Mouse (Mus musculus) lung, embryonic 15.5 days (tissue): ENCODE results near the gene Taf3. TPM values are rescaled to one million over a fixed set of nuclear protein-coding genes. Genes with fewer than 3 reads are reported as not detected.

ENCODE experiments used
- ATAC-seq: fragments of 200-750 bp; cut with Nextera tagmentation; 2 replicates; pipeline ENCODE4 v1.8.0; 2017; ENCODE audit warnings: moderate number of reproducible peaks, borderline replicate concordance; ENCODE audit not compliant: low FRiP score, low TSS enrichment; ENCODE audit errors: extremely low read depth
- H3K27ac ChIP-seq: fragments of 300-500 bp; sonication (generic); 2 replicates; pipeline ENCODE4 v1.5.1; 2015; ENCODE audit warnings: moderate library complexity, mild to moderate bottlenecking, inconsistent platforms
- H3K27me3 ChIP-seq: fragments of 300-500 bp; sonication (generic); 2 replicates; pipeline ENCODE4 v1.6.1; 2015; ENCODE audit warnings: inconsistent platforms
- H3K36me3 ChIP-seq: fragments of 300-500 bp; sonication (generic); 2 replicates; pipeline ENCODE4 v1.6.1; 2015; ENCODE audit warnings: inconsistent platforms
- H3K4me1 ChIP-seq: fragments of 300-500 bp; sonication (generic); 2 replicates; pipeline ENCODE4 v1.6.1; 2015; ENCODE audit warnings: inconsistent platforms
- H3K4me2 ChIP-seq: fragments of 300-500 bp; sonication (generic); 2 replicates; pipeline ENCODE4 v1.6.1; 2015; ENCODE audit warnings: inconsistent platforms, mild to moderate bottlenecking, moderate library complexity
- H3K4me3 ChIP-seq: fragments of 300-500 bp; sonication (generic); 2 replicates; pipeline ENCODE4 v1.5.1; 2015; ENCODE audit warnings: mild to moderate bottlenecking, inconsistent platforms
- H3K9ac ChIP-seq: fragments of 300-500 bp; sonication (generic); 2 replicates; pipeline ENCODE4 v1.6.1; 2015; ENCODE audit warnings: inconsistent platforms
- H3K9me3 ChIP-seq: fragments of 300-500 bp; sonication (generic); 2 replicates; pipeline ENCODE4 v1.6.1; 2016; ENCODE audit warnings: inconsistent platforms
- WGBS: fragments of 180-500 bp; shearing (Covaris S2); methylation state at CpG from one replicate; pipeline ENCODE4 v1.1.7; 2015; 5-methylcytosine and 5-hydroxymethylcytosine counted together
- polyA plus RNA-seq: library from polyadenylated mRNA; unstranded; fragments of >200 nt; fragmentation: Nextera tagmentation; extraction: Ambion mirVana; gene quantifications from 2 replicates; pipeline ENCODE4 v1.2.1, GENCODE M21; 2015

The Taf3 gene
- polyA plus RNA-seq, 1 experiment from 2014 or later: 12.9 TPM

- Histone ChIP-seq H3K4me2 (no peak overlapping the region), H3K36me3 (no peaks in the 10 kb centered on the region), H3K27me3 (no peaks in the 10 kb centered on the region), H3K4me1 (peaks cover under 1% of the 10 kb centered on the region; the same call in 1 of the 2 replicates), H3K9ac (no peak overlapping the region), H3K9me3 (no peaks in the 10 kb centered on the region), H3K4me3 (no peak overlapping the region), H3K27ac (no peak overlapping the region)
- no peak for ATAC-seq
- 62% methylated on average over 4 of the region's 4 CpGs for WGBS
These were observed 39.8 kb downstream of the Taf3 start for GRCm38 (mm10) chr2:10008593-10008992.

- Histone ChIP-seq H3K4me1 (peaks cover 10% of the 10 kb centered on the region; the same call in 1 of the 2 replicates), H3K9ac (no peak overlapping the region), H3K27ac (no peak overlapping the region), H3K4me2 (no peak overlapping the region), H3K4me3 (no peak overlapping the region), H3K36me3 (no peaks in the 10 kb centered on the region), H3K27me3 (no peaks in the 10 kb centered on the region), H3K9me3 (no peaks in the 10 kb centered on the region)
- WGBS: 83% methylated on average over 8 of the region's 8 CpGs
- no peak for ATAC-seq
These were observed 43.3 kb downstream of the Taf3 start for GRCm38 (mm10) chr2:10004960-10005621.

DNA sequence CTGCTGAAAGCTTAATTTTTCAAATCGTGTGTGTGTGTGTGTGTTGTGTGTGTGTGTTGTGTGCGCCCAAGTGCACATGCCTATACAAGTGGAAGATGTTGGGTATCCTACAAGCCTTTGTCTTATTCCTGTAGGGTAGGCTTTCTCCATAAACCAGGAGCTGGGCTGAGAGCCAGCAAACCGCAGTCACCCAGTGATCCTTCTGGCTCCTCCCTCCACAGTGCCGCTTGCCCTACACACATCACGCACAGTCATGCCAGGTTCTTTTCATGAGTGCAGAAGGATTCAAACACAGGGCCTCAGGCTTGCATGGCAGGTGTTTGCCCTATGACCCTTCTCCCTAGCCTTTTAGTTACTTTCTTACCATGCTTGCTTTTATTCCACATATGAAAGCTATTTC, 45.0 kb downstream of the Taf3 start:
- WGBS: 79% methylated on average over 5 of the region's 5 CpGs
- Histone ChIP-seq H3K36me3 (no peaks in the 10 kb centered on the region), H3K4me2 (no peak overlapping the region), H3K4me1 (peaks cover 14% of the 10 kb centered on the region; the same call in 1 of the 2 replicates), H3K9ac (no peak overlapping the region), H3K4me3 (no peak overlapping the region), H3K9me3 (no peaks in the 10 kb centered on the region), H3K27ac (no peak overlapping the region), H3K27me3 (no peaks in the 10 kb centered on the region)
- no peak for ATAC-seq

GRCm38 (mm10) chr2:10001591-10001990, 46.8 kb downstream of the Taf3 start:
- H3K36me3 ChIP-seq: no peaks in the 10 kb centered on the region
- 73% methylated on average over 2 of the region's 2 CpGs for WGBS
- H3K4me2 ChIP-seq: no peak overlapping the region
- H3K27ac ChIP-seq: no peak overlapping the region
- H3K4me1 ChIP-seq: peaks cover 14% of the 10 kb centered on the region; the same call in 1 of the 2 replicates
- no peaks in the 10 kb centered on the region for H3K9me3 ChIP-seq
- H3K9ac ChIP-seq: no peak overlapping the region
- H3K4me3 ChIP-seq: no peak overlapping the region
- no peaks in the 10 kb centered on the region for H3K27me3 ChIP-seq
- ATAC-seq: no peak

- ATAC-seq: no peak
- 78% methylated on average over 7 of the region's 7 CpGs for WGBS
- no peaks in the 10 kb centered on the region for H3K36me3 ChIP-seq
- H3K4me1 ChIP-seq: 0 out of 2 replicates have a peak, but pooled peaks cover 10% of the 10 kb centered on the region
- H3K4me3 ChIP-seq: no peak overlapping the region
- H3K4me2 ChIP-seq: no peak overlapping the region
- H3K9me3 ChIP-seq: no peaks in the 10 kb centered on the region
- H3K27ac ChIP-seq: no peak overlapping the region
- no peaks in the 10 kb centered on the region for H3K27me3 ChIP-seq
- H3K9ac ChIP-seq: no peak overlapping the region
These were observed 50.9 kb downstream of the Taf3 start for GRCm38 (mm10) chr2:9997535-9997934.

GRCm38 (mm10) chr2:9996111-9996510, 52.3 kb downstream of the Taf3 start:
- H3K27ac ChIP-seq: no peak overlapping the region
- no peak overlapping the region for H3K4me2 ChIP-seq
- 92% methylated on average over 5 of the region's 5 CpGs for WGBS
- no peak for ATAC-seq
- H3K9me3 ChIP-seq: no peaks in the 10 kb centered on the region
- 0 out of 2 replicates have a peak, but pooled peaks cover 5% of the 10 kb centered on the region for H3K4me1 ChIP-seq
- no peaks in the 10 kb centered on the region for H3K36me3 ChIP-seq
- no peak overlapping the region for H3K9ac ChIP-seq
- H3K27me3 ChIP-seq: no peaks in the 10 kb centered on the region
- no peak overlapping the region for H3K4me3 ChIP-seq

GRCm38 (mm10) chr2:9990690-9991229, 57.6 kb downstream of the Taf3 start:
- Histone ChIP-seq H3K9ac (no peak overlapping the region), H3K36me3 (no peaks in the 10 kb centered on the region), H3K9me3 (no peaks in the 10 kb centered on the region), H3K27ac (no peak overlapping the region), H3K4me2 (no peak overlapping the region), H3K4me1 (0 out of 2 replicates have a peak, but pooled peaks cover 4% of the 10 kb centered on the region), H3K4me3 (no peak overlapping the region), H3K27me3 (no peaks in the 10 kb centered on the region)
- no peak for ATAC-seq
- 57% methylated on average over 4 of the region's 4 CpGs for WGBS

DNA sequence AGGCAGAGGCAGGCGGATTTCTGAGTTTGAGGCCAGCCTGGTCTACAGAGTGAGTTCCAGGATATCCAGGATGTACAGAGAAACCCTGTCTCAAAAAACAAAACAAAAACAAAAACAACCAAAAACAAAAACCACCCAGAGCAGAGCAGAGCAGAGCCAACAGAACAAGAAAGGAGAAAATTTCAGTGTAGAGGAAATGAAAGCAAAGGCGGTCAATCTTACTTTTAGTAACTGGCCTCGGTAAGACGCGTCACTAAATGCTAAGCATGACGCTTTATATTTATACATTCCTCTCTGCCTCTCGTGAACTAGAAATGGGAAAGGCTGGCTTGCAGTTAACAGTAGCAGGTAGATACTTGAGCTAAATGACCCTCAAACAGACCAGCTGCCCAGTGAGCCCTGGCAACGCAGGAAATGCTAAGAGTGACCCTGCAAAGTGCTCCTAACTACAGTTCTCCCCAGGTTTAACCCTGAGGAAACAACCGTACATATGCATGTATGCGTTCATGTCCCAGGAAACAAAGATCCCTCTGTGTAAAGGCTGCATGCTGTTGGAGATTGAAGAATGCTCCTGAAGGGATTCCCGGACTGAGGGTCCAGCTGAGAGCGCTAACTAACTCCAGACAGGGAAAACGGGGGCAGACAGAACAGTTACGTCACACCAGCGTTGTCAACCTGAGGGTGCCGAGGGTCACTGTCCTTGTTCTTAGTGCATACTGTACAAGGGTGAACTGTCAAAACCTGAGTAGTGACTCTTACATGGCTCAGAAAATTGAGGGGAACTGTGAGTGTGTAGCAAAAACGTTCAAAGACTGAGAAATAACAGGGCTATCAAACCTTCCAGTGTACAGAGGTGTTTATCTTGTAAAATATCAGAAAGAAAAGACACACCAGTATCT, 58.5 kb downstream of the Taf3 start:
- Histone ChIP-seq H3K36me3 (no peaks in the 10 kb centered on the region), H3K27me3 (no peaks in the 10 kb centered on the region), H3K27ac (no peak overlapping the region), H3K4me1 (0 out of 2 replicates have a peak, but pooled peaks cover 4% of the 10 kb centered on the region), H3K9me3 (no peaks in the 10 kb centered on the region), H3K4me3 (no peak overlapping the region), H3K9ac (no peak overlapping the region), H3K4me2 (no peak overlapping the region)
- 55% methylated on average over 17 of the region's 17 CpGs for WGBS
- no peak for ATAC-seq

DNA sequence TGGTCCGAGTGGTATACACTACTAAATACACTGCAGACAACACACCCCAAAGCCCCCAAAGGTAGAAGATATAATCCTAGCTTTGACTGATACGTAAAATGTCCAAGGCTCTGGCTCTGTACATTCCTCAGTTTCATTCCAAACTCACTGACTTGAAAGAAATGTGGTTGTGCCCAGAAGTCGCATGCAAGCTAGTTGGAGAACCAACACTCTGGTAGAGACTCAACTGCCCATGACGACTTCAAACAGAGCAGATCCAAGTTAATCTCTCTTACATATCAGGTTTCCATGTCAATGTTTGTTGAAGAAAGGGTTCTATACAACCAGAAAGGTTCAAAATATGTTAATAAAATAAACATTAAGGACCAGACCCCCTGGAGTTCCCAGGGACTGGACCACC, 60.1 kb downstream of the Taf3 start:
- no peak overlapping the region for H3K4me3 ChIP-seq
- H3K36me3 ChIP-seq: no peaks in the 10 kb centered on the region
- no peaks in the 10 kb centered on the region for H3K9me3 ChIP-seq
- ATAC-seq: no peak
- no peak overlapping the region for H3K9ac ChIP-seq
- H3K4me1 ChIP-seq: peaks cover 4% of the 10 kb centered on the region; the same call in 1 of the 2 replicates
- WGBS: 84% methylated on average over 4 of the region's 4 CpGs
- H3K4me2 ChIP-seq: no peak overlapping the region
- no peak overlapping the region for H3K27ac ChIP-seq
- H3K27me3 ChIP-seq: no peaks in the 10 kb centered on the region

- no peak overlapping the region for H3K27ac ChIP-seq
- no peak overlapping the region for H3K9ac ChIP-seq
These were observed 62.4 kb downstream of the Taf3 start for GRCm38 (mm10) chr2:9985979-9986447.

GRCm38 (mm10) chr2:9982446-9982845, 66.0 kb downstream of the Taf3 start:
- H3K4me2 ChIP-seq: no peak overlapping the region

More at GRCm38 (mm10) chr2:9985979-9986447, 62.4 kb downstream of the Taf3 start:
- Histone ChIP-seq H3K27me3 (no peaks in the 10 kb centered on the region), H3K4me2 (no peak overlapping the region), H3K36me3 (no peaks in the 10 kb centered on the region), H3K4me1 (peaks cover 15% of the 10 kb centered on the region), H3K9me3 (no peaks in the 10 kb centered on the region), H3K4me3 (no peak overlapping the region)
- 10% methylated on average over 6 of the region's 6 CpGs for WGBS
- no peak for ATAC-seq

More at GRCm38 (mm10) chr2:9982446-9982845, 66.0 kb downstream of the Taf3 start:
- no peaks in the 10 kb centered on the region for H3K9me3 ChIP-seq
- no peak overlapping the region for H3K4me3 ChIP-seq
- ATAC-seq: no peak
- H3K4me1 ChIP-seq: peaks cover 22% of the 10 kb centered on the region
- no peaks in the 10 kb centered on the region for H3K36me3 ChIP-seq
- no peak overlapping the region for H3K9ac ChIP-seq
- WGBS: 10% methylated on average over 5 of the region's 5 CpGs
- H3K27me3 ChIP-seq: no peaks in the 10 kb centered on the region
- H3K27ac ChIP-seq: no peak overlapping the region
